Mouse (Mus musculus) thymus, postnatal 0 days (tissue): Measurements from ENCODE around the gene Selenoo. TPM values are rescaled to one million over a fixed set of nuclear protein-coding genes. Genes with fewer than 3 reads are reported as not detected.

ENCODE experiments used
- DNase-seq: peaks from one replicate; pipeline ENCODE4 v3.0.0-alpha.2; 2015; ENCODE audit warnings: low spot score
- polyA plus RNA-seq: library from polyadenylated mRNA; unstranded; fragments of >200 nt; fragmentation: Nextera tagmentation; extraction: Ambion mirVana; gene quantifications from 2 replicates; pipeline ENCODE4 v1.2.1, GENCODE M21; 2015

Gene Selenoo
- polyA plus RNA-seq, 1 experiment from 2014 or later, result 18.1 TPM

GRCm38 (mm10) chr15:89147895-89148294, 59.0 kb downstream of the Selenoo start:
- DNase-seq, result no peak

GRCm38 (mm10) chr15:89148496-89149270, 59.8 kb downstream of the Selenoo start:
- DNase-seq, result no peak

- peak; percentile 65 for DNase-seq
Observed at GRCm38 (mm10) chr15:89149271-89150040, 60.6 kb downstream of the Selenoo start, which contains the start of gene Mapk11. TSS of gene Mapk11 (minus strand) at chr15:89149628.

Other genes starting within 250 kb of the Selenoo start
- gene Pim3, start 226.9 kb upstream of the Selenoo start, polyA plus RNA-seq, result 40.2 and 43.8 TPM in 2 replicates
- not detected in 2 replicates for gene Ttll8, start 134.7 kb upstream of the Selenoo start, polyA plus RNA-seq
- gene Mlc1, start 110.1 kb upstream of the Selenoo start, polyA plus RNA-seq, result 0.08 TPM in 1 of 2 replicates, not detected in the other
- gene Mov10l1, start 106.2 kb upstream of the Selenoo start, polyA plus RNA-seq, result 0.22 TPM in 1 of 2 replicates, not detected in the other
- 0.04 and 0.06 TPM in 2 replicates for gene Panx2, start 29.4 kb upstream of the Selenoo start, polyA plus RNA-seq
- 40.1 and 42.2 TPM in 2 replicates for gene Trabd, start 14.0 kb upstream of the Selenoo start, polyA plus RNA-seq
- gene Tubgcp6, start 34.0 kb downstream of the Selenoo start, polyA plus RNA-seq, result 9.8 and 12.5 TPM in 2 replicates
- gene Hdac10, start 39.6 kb downstream of the Selenoo start, polyA plus RNA-seq, result 16.4 and 17.7 TPM in 2 replicates
- gene Mapk12, start 51.6 kb downstream of the Selenoo start, polyA plus RNA-seq, result 1.2 TPM in 2 replicates
- 4.9 and 5.6 TPM in 2 replicates for gene Mapk11, start 60.5 kb downstream of the Selenoo start, polyA plus RNA-seq
- gene Plxnb2, start 91.7 kb downstream of the Selenoo start, polyA plus RNA-seq, result 19.0 and 19.4 TPM in 2 replicates
- 13.5 and 14.2 TPM in 2 replicates for gene Dennd6b, start 107.4 kb downstream of the Selenoo start, polyA plus RNA-seq
- gene Ppp6r2, start 122.5 kb downstream of the Selenoo start, polyA plus RNA-seq, result 30.8 and 38.2 TPM in 2 replicates
- gene Sbf1, start 226.2 kb downstream of the Selenoo start, polyA plus RNA-seq, result 50.2 and 68.3 TPM in 2 replicates
- gene Adm2, start 233.6 kb downstream of the Selenoo start, polyA plus RNA-seq, result 0.57 and 0.75 TPM in 2 replicates
- gene Miox, start 245.3 kb downstream of the Selenoo start, polyA plus RNA-seq, result not detected in 2 replicates